Mouse (Mus musculus): ENCODE measurements around the gene Akr1d1. TPM values are rescaled to one million over a fixed set of nuclear protein-coding genes. Genes with fewer than 3 reads are reported as not detected.
A peak's percentile ranks its signal among the peaks of the same experiment; 100 is the strongest.

The Akr1d1 gene
- polyA plus RNA-seq, 1 experiment from 2014 or later = not detected

DNA sequence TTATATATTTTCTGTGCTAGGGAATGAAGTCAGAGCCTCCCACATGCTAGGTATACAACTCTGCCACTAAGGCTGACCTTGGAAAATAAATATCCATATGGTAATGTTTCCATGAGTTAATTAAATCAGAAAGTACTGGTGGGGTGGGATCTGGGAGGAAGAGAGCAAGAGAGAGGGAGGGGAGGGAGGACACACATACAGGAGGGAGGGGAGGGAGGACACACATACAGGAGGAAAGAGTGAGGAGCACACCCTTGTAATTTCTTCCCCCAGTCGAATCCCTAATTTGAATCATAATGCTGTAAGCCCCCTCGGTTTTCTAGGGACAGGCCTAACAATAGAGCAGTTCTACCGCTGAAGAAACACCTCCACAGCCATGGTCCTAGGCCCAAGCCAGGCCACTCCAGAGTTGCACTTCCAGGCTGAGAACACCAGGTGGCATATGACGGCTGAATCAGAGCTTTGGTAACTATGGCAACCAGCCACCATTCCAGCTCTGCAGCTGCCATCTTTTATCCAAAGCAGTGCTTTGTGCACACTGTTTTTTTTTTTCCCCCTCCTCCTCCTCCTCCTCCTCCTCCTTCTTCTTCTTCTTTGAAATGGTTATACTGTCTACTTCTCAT lies 59.5 kb downstream of the Akr1d1 start:
- Histone ChIP-seq H3K4me2 (ENCODE audit: low read depth, low read length) (no peak overlapping the region), H3K4me1 (ENCODE audit: control insufficient read depth, insufficient read depth, low read length) (peaks cover 7% of the 10 kb centered on the region), H3K4me3 (ENCODE audit: low read depth, low read length) (no peak overlapping the region), H3K27ac (ENCODE audit: low read depth, low read length) (peak overlapping the region; percentile 82), H3K9ac (replicated peaks; ENCODE audit: low read depth, low read length) (no peak overlapping the region), H3K9me3 (ENCODE audit: control insufficient read depth, low read length) (no peaks in the 10 kb centered on the region), H3K27me3 (ENCODE audit: control insufficient read depth, insufficient read depth, low read length) (no peaks in the 10 kb centered on the region), H3K36me3 (ENCODE audit: control insufficient read depth, insufficient read depth, low read length) (no peaks in the 10 kb centered on the region)
- WGBS = 6% methylated on average over 4 of the region's 4 CpGs
- peak; percentile 90 for ATAC-seq (ENCODE audit: low read depth)

DNA sequence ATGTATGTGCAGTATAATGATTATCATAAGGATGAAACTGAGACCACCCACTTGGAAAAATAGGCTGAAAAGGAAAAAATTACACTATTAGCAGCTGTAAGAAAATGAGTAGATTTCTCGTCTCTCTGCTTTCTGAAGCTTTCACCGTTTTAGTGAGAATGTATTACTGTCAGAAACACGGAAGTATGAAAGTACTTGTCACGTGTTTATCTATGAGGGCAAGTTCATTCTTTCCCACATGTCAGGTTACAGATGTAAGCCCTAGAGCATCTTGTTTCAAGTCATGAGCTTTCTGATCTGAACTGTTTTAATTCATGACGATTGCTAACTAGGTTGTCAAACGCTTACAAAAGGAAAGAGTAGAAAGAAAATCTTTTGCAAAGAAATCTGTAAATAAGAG lies 60.8 kb downstream of the Akr1d1 start:
- H3K4me1 ChIP-seq (ENCODE audit: control insufficient read depth, insufficient read depth, low read length) = peaks cover 7% of the 10 kb centered on the region
- H3K9ac ChIP-seq (replicated peaks; ENCODE audit: low read depth, low read length) = no peak overlapping the region
- H3K27me3 ChIP-seq (ENCODE audit: control insufficient read depth, insufficient read depth, low read length) = no peaks in the 10 kb centered on the region
- 78% methylated on average over 6 of the region's 6 CpGs for WGBS
- no peaks in the 10 kb centered on the region for H3K9me3 ChIP-seq (ENCODE audit: control insufficient read depth, low read length)
- H3K36me3 ChIP-seq (ENCODE audit: control insufficient read depth, insufficient read depth, low read length) = no peaks in the 10 kb centered on the region
- no peak overlapping the region for H3K4me3 ChIP-seq (ENCODE audit: low read depth, low read length)
- H3K27ac ChIP-seq (ENCODE audit: low read depth, low read length) = peak overlapping the region; percentile 82; the same call in 1 of the 2 replicates
- no peak overlapping the region for H3K4me2 ChIP-seq (ENCODE audit: low read depth, low read length)
- no peak for ATAC-seq (ENCODE audit: low read depth)

DNA sequence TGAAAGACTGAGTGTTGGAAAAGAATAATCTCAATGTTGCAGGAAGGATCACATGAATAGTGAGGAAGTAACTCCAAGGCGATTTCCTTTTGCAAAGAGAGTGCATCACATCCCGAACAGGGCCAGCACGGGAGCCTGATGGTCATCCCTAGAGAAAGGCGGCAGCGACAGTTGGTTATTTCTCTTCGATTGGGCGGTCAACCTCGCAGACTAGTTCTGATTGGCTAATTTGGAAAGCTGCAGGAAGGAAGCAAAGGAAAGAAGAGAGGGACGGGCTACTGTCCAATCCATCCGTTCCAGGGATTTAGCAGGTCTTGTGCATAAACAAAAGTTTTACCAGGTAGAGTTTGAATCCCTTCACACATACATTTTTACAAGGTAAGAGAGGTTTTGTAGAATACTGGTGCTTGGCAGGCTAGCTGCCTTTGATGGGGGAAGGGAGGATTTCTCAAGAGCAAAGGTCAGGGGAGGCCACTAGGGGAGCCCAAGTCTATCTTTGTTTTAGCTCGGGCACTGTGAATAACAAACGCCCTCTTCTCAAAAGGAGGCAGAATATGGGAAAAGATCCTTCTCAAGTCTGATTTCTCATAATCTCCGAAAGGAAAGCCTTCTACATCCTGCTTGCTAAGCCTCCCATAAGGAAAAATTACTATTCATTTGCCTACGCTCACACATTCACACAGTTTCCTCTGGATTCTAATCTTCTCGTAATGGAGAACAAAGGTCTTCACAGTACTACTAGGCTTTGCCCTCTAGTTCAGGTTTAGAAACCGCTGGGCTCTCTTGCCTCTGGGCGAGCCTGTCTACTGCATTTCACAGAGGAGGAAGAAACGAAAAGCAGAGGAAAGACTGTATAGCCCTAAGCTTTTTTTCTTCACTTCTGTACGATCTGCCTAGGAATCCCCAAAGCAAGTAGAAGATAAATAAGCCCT lies 62.4 kb downstream of the Akr1d1 start:
- Histone ChIP-seq H3K27me3 (ENCODE audit: control insufficient read depth, insufficient read depth, low read length) (no peaks in the 10 kb centered on the region), H3K9ac (replicated peaks; ENCODE audit: low read depth, low read length) (0 out of 2 replicates have a peak overlapping the region, but pooled peaks have one; percentile 34), H3K36me3 (ENCODE audit: control insufficient read depth, insufficient read depth, low read length) (no peaks in the 10 kb centered on the region), H3K4me3 (ENCODE audit: low read depth, low read length) (no peak overlapping the region), H3K27ac (ENCODE audit: low read depth, low read length) (peak overlapping the region; percentile 75), H3K9me3 (ENCODE audit: control insufficient read depth, low read length) (no peaks in the 10 kb centered on the region), H3K4me1 (ENCODE audit: control insufficient read depth, insufficient read depth, low read length) (peaks cover 7% of the 10 kb centered on the region), H3K4me2 (ENCODE audit: low read depth, low read length) (peak overlapping the region; percentile 1; the same call in 1 of the 2 replicates)
- 36% methylated on average over 19 of the region's 19 CpGs for WGBS
- peak; percentile 56 for ATAC-seq (ENCODE audit: low read depth)

DNA sequence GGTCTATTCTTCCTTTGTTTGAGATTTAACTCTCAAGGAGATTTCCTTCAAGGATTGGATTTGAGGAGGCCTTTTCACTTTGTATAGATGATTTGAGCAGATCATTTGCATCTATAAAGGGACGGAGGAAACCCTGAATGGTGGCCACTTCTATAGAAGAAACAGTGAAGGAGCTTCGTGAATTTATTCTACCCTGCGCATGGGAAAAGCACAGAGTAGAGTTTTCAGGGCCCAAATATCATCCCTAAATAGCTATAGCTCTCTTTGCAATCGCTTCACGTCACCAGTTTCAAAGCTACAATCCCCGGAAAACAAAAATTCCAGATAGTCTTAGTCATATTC lies 63.0 kb downstream of the Akr1d1 start:
- 0 out of 2 replicates have a peak overlapping the region, but pooled peaks have one; percentile 34 for H3K9ac ChIP-seq (replicated peaks; ENCODE audit: low read depth, low read length)
- H3K4me1 ChIP-seq (ENCODE audit: control insufficient read depth, insufficient read depth, low read length) = peaks cover 7% of the 10 kb centered on the region
- H3K4me3 ChIP-seq (ENCODE audit: low read depth, low read length) = no peak overlapping the region
- H3K36me3 ChIP-seq (ENCODE audit: control insufficient read depth, insufficient read depth, low read length) = no peaks in the 10 kb centered on the region
- H3K4me2 ChIP-seq (ENCODE audit: low read depth, low read length) = peak overlapping the region; percentile 1; the same call in 1 of the 2 replicates
- H3K27ac ChIP-seq (ENCODE audit: low read depth, low read length) = peak overlapping the region; percentile 75
- ATAC-seq (ENCODE audit: low read depth) = no peak
- WGBS = 27% methylated on average over 6 of the region's 6 CpGs
- H3K27me3 ChIP-seq (ENCODE audit: control insufficient read depth, insufficient read depth, low read length) = no peaks in the 10 kb centered on the region
- H3K9me3 ChIP-seq (ENCODE audit: control insufficient read depth, low read length) = no peaks in the 10 kb centered on the region

DNA sequence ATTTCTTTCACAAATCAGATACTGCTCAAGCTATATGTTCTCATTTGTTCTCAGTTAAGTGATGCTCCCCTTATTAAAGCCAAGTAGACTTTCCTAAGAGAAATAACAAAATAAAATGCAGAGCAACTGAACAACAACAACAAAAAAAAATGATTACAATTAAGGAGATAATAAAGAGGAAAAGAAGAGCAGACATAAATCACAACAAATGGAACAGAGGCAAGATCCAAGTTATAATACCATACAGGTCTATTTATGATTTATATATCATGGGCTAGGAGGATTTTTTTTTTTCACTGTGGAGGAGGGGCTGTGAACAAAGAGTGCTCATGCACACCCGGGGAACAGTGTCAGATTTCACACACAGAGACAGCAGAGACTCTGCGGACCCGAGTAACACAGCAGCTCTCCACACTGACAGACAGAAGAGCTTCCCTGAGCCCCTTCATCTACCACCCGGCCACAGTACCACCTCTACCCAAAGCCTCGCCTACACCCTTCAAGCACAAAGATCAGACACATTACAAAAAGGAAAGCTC lies 63.6 kb downstream of the Akr1d1 start:
- Histone ChIP-seq H3K36me3 (ENCODE audit: control insufficient read depth, insufficient read depth, low read length) (no peaks in the 10 kb centered on the region), H3K4me3 (ENCODE audit: low read depth, low read length) (no peak overlapping the region), H3K27me3 (ENCODE audit: control insufficient read depth, insufficient read depth, low read length) (no peaks in the 10 kb centered on the region), H3K27ac (ENCODE audit: low read depth, low read length) (peak overlapping the region; percentile 70), H3K9me3 (ENCODE audit: control insufficient read depth, low read length) (no peaks in the 10 kb centered on the region), H3K9ac (replicated peaks; ENCODE audit: low read depth, low read length) (no peak overlapping the region), H3K4me2 (ENCODE audit: low read depth, low read length) (no peak overlapping the region), H3K4me1 (ENCODE audit: control insufficient read depth, insufficient read depth, low read length) (peaks cover 7% of the 10 kb centered on the region)
- 13% methylated on average over 5 of the region's 5 CpGs for WGBS
- ATAC-seq (ENCODE audit: low read depth) = 0 out of 2 replicates have a peak, but pooled peaks have one; percentile 26

- H3K4me1 ChIP-seq (ENCODE audit: control insufficient read depth, insufficient read depth, low read length) = no peaks in the 10 kb centered on the region; the same call in 1 of the 2 replicates
- ATAC-seq (ENCODE audit: low read depth) = no peak
- H3K9me3 ChIP-seq (ENCODE audit: control insufficient read depth, low read length) = no peaks in the 10 kb centered on the region
- no peak overlapping the region for H3K4me2 ChIP-seq (ENCODE audit: low read depth, low read length)
- no peaks in the 10 kb centered on the region for H3K36me3 ChIP-seq (ENCODE audit: control insufficient read depth, insufficient read depth, low read length)
- H3K27me3 ChIP-seq (ENCODE audit: control insufficient read depth, insufficient read depth, low read length) = no peaks in the 10 kb centered on the region
- H3K9ac ChIP-seq (replicated peaks; ENCODE audit: low read depth, low read length) = no peak overlapping the region
- 82% methylated on average over 2 of the region's 2 CpGs for WGBS
- no peak overlapping the region for H3K27ac ChIP-seq (ENCODE audit: low read depth, low read length)
- no peak overlapping the region for H3K4me3 ChIP-seq (ENCODE audit: low read depth, low read length)
Measured at GRCm38 (mm10) chr6:37597088-37597487, 67.1 kb downstream of the Akr1d1 start.

- Histone ChIP-seq H3K36me3 (ENCODE audit: control insufficient read depth, insufficient read depth, low read length) (no peaks in the 10 kb centered on the region), H3K4me3 (ENCODE audit: low read depth, low read length) (no peak overlapping the region), H3K27me3 (ENCODE audit: control insufficient read depth, insufficient read depth, low read length) (no peaks in the 10 kb centered on the region), H3K27ac (ENCODE audit: low read depth, low read length) (no peak overlapping the region), H3K9ac (replicated peaks; ENCODE audit: low read depth, low read length) (no peak overlapping the region), H3K9me3 (ENCODE audit: control insufficient read depth, low read length) (no peaks in the 10 kb centered on the region), H3K4me1 (ENCODE audit: control insufficient read depth, insufficient read depth, low read length) (no peaks in the 10 kb centered on the region; the same call in 1 of the 2 replicates), H3K4me2 (ENCODE audit: low read depth, low read length) (no peak overlapping the region)
- no peak for ATAC-seq (ENCODE audit: low read depth)
Measured at GRCm38 (mm10) chr6:37598033-37598432, 68.1 kb downstream of the Akr1d1 start.

DNA sequence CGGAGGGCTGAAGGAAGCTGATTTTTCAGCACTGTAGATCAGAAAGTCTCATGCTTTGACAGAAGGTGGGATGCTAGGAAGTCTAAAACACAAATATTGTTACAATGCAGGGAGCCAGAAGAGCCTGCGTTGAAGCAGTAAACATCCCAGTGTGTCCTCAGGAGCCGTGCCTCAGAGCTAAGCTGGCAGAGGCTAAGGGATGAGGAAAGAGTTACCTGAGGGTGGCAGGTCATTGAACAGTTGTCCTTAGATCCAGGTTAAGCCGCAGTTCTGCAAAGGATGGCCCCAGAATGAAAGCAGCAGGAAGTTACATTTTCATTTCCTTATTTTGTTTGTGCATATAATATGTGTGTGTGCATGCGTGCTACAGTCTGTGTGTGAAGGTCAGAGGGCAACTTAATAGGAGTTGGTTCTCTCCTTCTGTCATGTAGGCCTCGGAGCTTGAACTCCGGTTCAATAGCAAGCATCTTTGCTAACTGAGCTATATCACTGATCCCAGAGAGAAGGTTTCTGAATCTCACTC lies 71.1 kb downstream of the Akr1d1 start:
- H3K4me3 ChIP-seq (ENCODE audit: low read depth, low read length) = no peak overlapping the region
- H3K9ac ChIP-seq (replicated peaks; ENCODE audit: low read depth, low read length) = no peak overlapping the region
- no peak overlapping the region for H3K27ac ChIP-seq (ENCODE audit: low read depth, low read length)
- no peaks in the 10 kb centered on the region for H3K4me1 ChIP-seq (ENCODE audit: control insufficient read depth, insufficient read depth, low read length)
- 88% methylated on average over 7 of the region's 7 CpGs for WGBS
- H3K36me3 ChIP-seq (ENCODE audit: control insufficient read depth, insufficient read depth, low read length) = no peaks in the 10 kb centered on the region
- no peak overlapping the region for H3K4me2 ChIP-seq (ENCODE audit: low read depth, low read length)
- H3K9me3 ChIP-seq (ENCODE audit: control insufficient read depth, low read length) = no peaks in the 10 kb centered on the region
- no peaks in the 10 kb centered on the region for H3K27me3 ChIP-seq (ENCODE audit: control insufficient read depth, insufficient read depth, low read length)
- ATAC-seq (ENCODE audit: low read depth) = no peak

Data from neural tube, embryonic 14.5 days (tissue).